Mouse (Mus musculus): Measurements from ENCODE around the gene Lipo3.
"Not testable (repeated sequence)": the region's sequence is repeated elsewhere in the genome, so short reads cannot be mapped to it uniquely, and the experiment has no call there.

GRCm38 (mm10) chr19:33751259-33751658, 10.5 kb downstream of the Lipo3 start, which contains the start of gene Lipo2:
- not testable (repeated sequence) for TF ChIP-seq CTCF (IDR thresholded peaks at IDR 0.05; ENCODE audit: low read depth, low read length); POLR2A (IDR thresholded peaks at IDR 0.05; ENCODE audit: borderline replicate concordance, low read depth, low read length)

Measured in bone marrow macrophage, adult 2 months (primary cell).